Mouse (Mus musculus) testis, postnatal 14 days (tissue): Measurements from ENCODE around the gene Zfp575.
"Not testable (repeated sequence)": the region's sequence is repeated elsewhere in the genome, so short reads cannot be mapped to it uniquely, and the experiment has no call there.

Experiments used
- DNase-seq: peaks from one replicate; pipeline ENCODE4 v3.0.0; 2021; ENCODE audit warnings: low spot score

Zfp575 gene

DNA sequence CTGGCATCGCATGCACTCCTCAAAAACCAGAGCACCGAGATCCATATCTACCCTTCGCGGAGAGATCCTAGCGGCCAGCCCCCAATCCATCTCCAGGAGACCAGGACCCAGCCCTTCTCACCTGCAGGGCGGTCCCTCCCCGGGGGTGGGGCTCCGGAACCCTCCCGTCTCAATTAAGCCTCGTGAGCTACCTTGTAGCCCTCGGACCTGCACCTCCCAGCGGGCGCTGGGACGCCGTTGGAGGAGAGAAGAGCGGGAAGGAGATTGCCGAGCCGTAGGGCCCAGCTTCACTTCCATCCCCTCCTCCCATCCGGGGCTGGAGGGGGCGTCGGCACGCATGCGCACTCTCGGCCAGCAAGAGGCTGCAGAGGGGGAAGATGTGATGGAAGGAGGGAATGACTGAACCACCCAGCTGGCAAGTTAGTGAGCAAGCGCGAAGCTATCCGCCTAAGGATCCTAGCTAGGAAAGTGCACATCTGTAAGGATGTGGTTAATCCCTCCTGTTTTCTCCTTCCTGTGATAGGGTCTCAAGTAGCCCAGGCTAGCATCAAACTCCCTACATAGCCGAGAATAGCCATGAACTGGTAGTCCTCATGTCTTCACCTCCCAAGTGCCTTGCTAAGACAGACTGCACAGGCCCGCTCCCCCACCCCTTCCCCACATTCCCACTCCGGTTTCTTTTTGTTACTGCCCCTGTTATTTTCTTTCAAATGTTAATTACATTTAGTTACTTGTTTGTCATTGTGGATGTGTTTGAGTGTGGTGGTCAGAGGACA, at the start of gene Zfp575, which contains the start of gene Ethe1:
TSS of gene Zfp575 (minus strand) at position 312 of the 776 bp plus-strand sequence.
TSS of gene Ethe1 (plus strand) at position 214 of the 776 bp plus-strand sequence.
- peak; percentile 62 for DNase-seq

DNA sequence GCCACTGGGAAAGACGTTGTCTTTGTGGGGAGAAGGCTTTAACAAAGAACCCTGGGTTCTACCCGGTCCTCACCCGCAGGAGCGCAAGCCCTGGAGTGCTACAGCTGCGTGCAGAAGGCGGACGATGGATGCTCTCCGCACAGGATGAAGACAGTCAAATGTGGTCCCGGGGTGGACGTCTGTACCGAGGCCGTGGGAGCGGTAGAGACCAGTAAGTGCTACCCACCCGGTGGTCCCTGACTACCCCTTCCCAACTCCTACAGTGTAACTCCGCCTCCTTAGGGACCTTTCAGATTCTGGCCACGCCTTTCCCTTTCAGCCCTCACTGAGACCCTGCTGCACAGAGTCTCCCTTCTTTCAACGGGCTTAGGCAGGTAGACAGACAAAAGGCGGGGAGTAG, 49.6 kb upstream of the Zfp575 start:
- DNase-seq = no peak

DNA sequence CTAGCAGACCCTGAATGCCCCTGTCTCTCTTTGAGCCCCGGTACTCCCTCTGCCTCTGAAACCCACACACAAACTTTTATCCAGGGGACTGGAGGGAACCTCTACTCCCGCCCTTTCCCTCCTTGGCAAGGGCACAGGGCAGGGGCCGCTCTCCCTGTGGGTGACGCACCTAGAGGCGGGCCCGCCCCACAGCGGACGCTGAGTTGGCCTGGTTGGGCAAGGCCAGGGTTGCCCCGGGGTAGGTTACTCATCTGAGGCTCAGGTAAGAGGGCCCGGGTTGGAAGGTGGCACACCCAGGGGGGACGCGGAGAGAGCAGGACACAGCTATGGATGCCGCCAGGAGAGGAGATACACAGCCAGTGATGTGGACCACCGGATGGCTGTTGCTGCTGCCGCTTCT, 48.8 kb upstream of the Zfp575 start, which contains the start of gene Lypd3:
TSS of gene Lypd3 (plus strand) at position 287 of the 400 bp plus-strand sequence.
- DNase-seq = no peak

DNA sequence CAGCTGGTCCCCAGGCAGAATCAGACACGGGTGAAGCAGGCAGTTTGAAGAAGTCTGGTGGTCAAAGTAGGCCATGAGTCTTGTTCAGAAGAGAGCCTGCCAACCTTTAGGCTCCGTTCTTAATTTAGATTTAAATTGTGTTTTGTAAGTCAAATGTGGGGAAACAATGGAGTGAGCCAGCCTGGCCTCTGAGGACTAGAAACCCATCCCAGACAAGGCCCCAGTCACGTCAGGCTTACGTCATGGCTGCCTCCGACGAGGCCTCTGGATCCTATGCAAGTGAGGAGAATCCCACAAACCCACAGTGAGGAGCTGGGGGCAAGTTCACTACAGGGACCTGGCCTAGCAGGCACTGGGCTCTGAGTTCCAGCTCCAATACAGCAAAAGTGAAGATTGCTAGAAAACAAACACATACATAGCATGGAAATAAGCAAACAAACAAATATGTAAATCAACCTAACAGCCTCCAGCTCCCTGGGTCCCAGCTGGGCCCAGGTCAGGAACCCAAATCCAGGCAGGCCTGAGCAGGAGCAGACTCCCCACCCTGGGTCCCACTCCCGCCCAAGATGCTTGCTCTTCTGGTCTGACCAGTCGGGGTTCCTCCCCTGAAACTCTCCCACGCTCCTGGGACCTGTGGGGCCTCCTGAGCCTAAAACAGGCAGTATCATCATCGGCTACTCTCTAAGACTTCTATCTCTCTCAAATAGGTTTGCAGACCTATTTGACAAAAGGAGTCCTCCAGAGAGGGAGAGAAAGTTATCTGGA, 42.9 kb upstream of the Zfp575 start:
- no peak for DNase-seq

DNA sequence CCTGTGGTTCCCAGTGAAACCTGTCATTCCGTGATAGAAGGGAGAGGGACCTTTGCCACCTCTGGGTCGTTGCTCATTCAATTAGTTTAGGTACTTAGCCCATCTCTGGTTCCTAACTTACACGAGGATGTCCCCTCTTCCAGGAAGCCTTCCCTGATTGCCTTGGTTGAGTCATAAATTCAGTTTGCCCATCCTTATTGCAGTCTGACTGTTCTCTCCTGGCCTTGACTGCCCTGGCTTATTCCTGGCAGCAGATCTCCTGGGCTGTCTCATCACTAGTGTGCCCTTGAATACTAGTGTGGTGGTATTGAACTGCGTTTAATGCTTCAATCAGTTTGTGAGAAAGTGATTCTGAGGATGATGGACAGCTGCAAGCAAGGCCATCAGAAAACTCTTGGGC, 42.2 kb upstream of the Zfp575 start:
- DNase-seq = no peak

DNA sequence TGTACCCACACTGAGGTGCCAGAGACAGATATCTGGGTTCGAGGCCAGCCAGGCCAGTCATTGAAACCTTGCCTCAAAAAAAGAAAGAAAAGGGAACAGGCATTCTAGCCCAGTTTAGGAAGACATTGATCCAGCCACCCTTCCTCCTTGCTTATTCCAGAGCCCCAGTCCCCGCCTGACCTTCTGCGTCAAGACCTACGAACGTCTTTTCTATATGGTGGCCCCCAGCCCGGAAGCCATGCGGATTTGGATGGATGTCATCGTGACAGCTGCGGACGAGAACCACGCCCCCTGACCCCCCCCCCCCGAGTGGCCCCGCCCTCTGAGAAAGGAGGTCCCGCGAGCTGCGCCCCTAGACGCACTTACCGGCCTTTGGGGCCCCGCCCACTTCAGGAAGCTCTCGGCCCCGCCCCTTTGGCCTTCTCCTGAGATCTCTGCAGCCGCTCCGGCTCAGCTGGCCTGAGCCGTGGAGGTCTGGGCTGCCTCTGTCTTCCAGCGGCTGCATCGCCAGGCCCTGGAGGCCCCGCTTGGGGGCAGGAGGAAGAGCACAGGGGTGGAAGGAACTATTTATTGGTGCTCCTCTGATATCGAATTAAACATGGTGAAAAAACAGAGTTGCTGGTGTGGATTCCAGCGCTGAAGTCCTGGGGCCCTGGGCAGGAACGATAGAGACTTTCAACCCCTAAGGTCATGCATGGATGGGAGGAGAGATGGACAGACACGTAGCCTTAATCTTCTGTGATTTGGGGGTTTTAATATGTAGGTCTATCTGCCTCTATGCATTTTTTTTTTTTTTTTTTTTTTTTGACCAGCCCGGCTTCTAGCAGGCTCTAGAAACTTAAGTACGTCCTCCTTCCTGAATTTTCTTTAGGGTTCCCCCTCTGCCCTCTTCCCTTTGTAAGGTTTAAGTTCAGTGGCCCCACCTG, 41.5 kb upstream of the Zfp575 start:
- peak; percentile 90 for DNase-seq

DNA sequence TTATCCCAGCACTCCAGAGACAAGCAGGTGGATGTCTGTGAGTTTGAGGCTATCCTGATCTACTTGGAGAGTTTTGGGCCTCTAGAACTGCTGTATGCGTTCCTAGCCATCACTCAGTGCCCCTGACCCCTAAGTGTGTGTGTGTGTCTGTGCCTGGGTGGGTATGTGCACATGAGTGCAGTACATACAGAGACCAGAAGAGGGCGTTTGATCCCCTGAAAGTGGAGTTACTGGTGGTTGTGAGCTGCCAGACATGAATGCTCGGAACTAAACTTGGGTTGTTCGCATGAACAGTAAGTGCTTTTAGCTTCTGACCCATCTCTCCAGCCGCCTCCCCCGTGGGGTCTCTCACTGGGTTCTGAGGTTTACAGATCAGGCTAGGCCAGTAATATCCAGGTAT, 35.5 kb upstream of the Zfp575 start:
- DNase-seq = no peak

DNA sequence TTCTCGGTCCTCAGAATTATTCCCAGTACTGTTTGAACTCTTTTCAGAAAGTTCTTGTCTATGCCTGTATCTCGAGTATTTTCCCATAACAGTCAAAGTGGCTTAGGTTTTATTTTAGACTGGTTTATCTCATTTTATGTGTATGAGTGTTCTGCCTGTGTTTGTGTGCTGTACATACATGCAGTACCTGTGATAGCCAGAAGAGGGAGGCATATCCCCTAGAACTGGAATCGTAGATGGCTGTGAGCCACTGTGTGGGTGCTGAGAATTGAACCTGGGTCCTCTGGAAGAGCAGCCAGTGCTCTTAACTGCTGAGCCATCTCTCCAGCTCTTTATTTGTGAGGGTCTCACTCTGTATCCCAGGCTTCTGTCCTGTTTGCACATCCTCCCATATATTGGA, 33.8 kb upstream of the Zfp575 start:
- no peak for DNase-seq

DNA sequence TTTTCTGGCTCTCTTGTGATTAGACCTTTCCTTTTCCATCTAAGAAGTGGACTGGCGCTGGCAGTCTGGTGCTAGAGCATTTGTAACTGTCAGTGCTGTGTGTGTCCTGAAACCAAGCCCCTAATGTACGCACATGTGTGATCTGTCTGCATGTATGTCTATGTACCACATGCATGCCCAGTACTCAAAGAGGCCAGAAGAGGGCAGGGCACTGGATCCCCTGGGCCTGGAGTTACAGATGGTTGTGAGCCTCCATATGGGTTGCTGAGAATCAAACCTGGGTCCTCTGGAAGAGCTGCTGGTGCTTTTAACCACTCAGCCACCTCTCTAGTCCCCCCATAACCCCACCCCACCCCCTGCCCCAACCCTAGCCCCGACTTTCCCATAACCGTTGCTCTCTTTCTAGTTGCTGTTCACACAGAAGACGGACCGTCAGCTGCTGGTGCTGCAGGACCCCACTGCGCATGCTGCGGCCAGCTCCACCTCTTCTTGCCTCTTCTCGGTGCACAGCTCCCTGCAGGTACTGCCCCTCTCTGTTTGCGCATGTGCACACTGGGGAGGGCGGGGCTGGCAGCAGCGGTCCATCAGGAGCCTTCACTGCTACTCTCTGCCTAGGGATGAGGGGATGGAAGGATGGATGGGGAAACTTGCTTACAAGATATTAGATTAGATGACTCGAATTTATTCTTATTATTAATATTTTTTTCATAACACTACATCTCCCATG, 32.4 kb upstream of the Zfp575 start:
- DNase-seq = peak; percentile 43

DNA sequence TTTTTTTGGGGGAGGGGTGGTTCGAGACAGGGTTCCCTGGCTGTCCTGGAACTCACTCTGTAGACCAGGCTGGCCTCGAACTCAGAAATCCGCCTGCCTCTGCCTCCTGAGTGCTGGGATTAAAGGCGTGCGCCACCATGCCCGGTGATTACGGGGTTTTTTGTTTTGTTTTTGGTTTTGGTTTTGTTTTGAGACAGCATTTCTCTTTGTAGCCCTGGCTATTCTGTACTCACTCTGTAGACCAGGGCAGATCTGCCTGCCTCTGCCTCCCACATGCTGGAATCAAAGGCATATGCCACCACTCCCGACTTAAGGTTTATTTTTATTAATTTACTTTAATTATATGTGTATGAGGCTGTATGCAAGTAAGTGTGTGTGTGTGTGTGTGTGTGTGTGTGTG, 30.9 kb upstream of the Zfp575 start:
- not testable (repeated sequence) for DNase-seq

DNA sequence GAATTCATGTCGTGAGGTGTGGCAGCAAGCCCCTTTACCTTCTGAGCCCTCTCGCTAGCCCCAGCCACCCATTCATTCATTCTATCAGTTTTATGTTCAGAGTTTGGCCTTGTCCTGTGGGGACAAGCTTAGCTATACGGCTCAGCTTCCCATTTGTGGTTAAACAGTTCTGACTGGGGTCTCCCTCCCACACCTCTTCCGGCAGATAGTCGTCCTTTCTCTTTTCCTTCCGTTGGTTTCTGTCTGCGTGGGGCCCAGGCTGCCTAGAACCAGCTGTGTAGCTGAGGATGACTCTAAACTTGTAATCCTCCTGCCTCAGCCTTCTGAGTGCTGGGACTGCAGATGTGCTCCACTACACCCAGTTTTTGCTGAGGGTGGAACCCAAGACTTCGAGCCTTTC, 30.3 kb upstream of the Zfp575 start:
- DNase-seq = no peak

DNA sequence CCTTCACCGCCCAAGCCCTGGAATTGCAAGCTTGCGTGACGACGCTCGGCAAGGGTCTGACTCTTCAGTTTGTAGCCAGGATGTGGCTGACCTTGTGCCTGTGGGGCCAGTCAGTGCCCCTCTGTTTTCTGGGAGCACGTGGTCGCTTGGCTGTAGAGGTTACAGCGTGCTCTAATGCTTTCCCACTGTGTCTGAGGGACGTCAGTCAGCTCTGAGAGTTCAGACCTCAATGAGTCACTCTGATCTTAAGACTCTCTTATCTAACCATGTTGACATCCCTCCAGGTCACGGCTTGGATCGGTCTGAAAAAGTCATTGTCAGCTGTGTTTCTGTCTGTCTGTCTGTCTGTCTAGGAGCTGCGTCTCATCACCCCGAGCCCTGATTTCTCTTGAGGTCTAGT, 27.4 kb upstream of the Zfp575 start:
- DNase-seq = no peak

DNA sequence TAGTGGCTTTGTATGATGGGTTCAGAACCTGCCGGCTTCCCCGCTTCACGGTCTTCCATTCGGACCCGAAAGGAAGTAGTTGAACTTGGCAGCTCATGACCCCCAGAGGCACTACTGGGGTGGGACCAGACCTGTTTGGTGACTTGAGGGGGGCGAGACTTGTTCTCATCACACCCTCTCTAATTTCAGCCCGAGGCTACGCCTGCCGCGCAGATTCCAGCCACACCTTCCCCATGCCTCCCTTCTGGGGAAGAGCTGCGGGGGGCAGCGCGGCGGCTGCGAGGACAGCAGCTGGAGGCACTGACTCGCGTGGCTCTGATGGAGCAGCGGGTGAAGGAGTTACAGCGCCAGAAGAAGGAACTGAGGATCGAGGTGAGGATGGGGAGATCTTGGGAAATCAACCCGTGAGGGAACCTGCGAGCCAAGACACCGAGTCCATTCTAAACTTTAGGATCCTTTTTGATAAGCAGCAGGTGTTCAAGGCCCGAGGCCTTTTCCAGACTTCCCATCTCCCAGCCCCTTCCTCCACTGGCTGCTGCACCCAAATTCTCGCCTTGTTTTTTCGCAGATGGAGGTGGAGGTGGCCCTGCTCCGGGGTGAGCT, 25.0 kb upstream of the Zfp575 start:
- no peak for DNase-seq

DNA sequence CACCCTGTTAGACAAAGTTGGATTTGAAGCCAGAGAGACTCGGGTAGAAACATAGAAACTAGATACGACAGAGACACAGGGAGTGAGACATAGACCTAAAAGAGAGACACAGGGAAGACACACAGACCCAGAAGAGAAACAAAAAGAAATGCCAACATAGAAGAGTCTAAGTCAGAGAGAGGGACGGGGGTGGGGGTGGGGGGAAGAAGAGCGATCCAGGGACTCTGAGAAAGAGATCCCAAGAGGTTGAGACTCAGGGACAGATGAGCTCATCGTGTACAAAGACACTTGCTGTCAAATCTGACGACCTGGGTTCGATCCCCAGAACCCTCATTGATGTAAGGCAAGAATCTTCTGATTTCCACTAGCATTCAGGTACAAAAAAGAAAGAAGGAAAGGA, 24.3 kb upstream of the Zfp575 start:
- no peak for DNase-seq

DNA sequence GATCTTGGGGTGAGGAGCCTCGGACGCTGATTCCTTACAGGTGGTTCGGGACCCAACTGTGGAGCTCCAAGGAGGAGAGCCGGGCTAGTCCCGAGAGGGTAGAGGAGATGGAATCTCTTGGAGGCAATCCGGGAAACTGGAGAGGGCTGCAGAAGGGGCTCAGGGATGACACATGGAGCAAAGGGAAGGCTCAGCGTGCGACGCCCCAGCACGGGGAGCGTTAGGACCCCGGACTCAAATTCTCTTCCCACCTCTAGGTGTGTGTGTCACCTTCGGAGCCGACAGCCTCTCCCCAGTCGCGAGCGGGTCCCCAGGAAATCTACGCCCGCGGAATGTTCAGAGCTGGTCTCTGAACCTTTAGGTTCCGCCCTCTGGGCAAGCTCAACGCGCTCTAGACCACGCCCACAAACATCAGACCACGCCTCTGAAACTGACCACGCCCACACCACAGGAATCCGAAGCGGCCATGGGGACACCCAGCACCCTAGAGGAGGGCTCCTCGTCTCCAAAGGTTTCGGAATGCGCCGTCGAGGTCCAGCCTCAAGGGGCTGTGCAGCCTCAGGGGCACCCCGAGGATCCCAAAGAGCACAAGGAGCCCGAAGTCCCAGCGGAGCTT, 23.5 kb upstream of the Zfp575 start:
- DNase-seq = peak; percentile 90

DNA sequence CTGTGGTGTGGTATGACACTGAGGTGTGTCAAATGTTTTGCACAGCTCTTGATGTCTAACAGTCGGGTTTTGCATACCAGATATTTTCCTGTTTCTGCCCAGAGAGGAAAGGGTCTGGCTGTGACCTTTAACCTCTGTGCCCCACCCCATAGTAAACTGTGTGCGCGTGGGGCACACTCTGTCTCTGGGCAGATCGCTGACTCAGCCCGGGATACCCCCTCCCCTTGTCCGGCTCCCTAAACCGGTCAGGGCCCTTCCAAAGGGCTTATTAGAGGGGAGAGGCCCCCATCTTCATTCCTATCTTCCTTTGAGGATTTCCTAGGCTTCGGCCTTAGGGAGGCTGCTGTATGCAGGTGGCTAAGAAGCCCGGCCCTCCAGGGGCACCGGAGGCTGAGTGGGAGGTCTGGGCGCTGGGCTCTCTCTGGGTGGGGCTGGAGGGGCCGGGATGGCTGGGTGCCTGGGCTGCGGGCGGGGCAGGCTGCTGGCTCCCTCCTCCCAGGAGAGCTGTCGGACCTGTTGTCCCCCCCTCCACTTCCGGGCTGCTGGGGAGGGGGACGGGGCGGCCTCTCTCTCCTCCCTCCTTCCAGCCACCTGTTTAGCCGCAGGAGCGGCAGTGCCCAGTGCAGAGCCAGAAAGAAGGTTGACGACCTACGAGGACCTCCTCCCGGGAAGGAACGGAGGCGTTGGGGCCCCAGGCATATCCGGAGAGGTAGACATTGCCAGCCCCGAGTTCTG, 22.9 kb upstream of the Zfp575 start, which contains the start of gene Phldb3:
TSS of gene Phldb3 (plus strand) at position 620 of the 735 bp plus-strand sequence.
- no peak for DNase-seq

DNA sequence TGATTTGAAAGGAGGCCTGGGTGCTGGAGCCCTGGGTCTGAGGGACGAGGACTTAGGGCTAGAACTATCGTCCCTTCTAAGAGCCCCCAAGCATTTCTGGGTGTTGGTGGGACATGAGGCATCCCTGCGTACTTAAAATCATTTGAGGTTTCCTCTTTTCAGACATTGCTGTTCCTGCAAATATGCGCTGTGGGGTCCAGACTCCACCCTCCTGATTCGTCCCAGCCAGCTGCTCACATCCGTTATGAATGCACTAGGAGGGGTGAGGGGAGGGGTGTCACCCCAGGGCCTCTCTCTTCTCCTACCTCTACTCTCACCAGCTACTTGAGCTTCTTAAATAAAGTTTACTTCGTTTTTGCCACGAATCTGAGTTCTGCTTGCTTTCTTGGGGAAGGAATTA, 21.1 kb upstream of the Zfp575 start:
- DNase-seq = no peak

DNA sequence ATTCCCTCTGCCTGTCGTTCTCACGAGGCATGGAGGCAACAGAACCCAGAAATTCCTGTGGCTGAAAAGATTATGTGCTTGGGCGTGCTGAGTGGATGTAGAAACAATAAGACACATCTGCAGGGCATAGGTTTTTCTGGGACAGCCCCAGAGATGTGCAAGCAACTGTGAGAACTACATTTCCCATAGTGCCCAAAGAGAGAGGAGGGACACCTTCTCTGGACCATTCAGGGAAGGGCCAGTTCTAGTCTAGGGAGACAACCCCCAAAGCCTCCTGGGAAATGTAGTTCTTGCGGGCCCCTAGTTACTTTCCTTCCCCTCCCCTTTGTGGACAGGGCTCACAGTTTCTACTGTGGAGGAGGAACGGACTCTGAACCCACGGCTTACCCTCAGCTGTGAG, 20.6 kb upstream of the Zfp575 start:
- DNase-seq = peak; percentile 69

DNA sequence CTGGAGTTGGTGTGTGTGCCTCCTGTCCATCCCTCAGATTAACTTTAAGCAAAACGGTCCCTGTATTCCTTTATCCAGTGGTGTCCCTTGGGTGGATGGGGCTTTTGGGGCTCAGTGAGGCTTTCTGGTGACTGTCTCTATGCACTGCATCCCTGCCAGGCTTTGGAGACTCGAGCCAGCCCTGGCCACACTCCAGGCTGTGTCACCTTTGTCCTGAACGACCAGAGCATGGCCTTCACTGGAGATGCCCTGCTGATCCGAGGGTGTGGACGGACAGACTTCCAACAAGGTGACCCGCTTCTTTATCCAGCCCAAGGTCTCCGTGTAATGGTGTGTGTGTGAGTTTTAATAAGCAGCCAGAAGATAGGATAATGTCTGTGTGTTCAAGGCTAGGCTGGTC, 18.6 kb upstream of the Zfp575 start:
- DNase-seq = no peak

DNA sequence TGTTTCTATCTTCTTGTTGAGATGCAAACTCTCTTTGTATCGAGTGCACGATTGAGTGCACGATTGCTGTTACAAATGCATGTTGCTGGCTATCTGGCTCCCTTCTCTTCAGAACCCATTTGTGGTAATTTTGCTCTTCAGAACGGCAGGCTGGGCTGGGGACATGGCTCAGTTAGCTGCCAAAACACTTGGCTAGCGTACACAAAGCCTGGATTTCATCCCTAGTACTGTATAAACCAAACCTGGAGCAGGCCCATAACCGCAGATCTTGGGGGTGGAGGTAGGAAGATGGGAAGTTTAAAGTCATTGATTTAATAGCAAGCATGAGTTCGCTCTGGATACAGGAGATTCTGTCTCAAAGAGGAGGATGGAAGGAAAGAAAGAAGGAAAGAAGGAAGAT, 18.1 kb upstream of the Zfp575 start:
- no peak for DNase-seq
